Mouse (Mus musculus) stomach, embryonic 16.5 days (tissue): ENCODE results near the gene Nsmce4a. TPM values are rescaled to one million over a fixed set of nuclear protein-coding genes. Genes with fewer than 3 reads are reported as not detected.

Experiments used
- ATAC-seq: fragments of 200-750 bp; cut with Nextera tagmentation; 2 replicates; pipeline ENCODE4 v1.8.0; 2017; ENCODE audit warnings: moderate number of reproducible peaks, moderate TSS enrichment; ENCODE audit not compliant: insufficient read depth, low FRiP score
- H3K27ac ChIP-seq: fragments of 300-500 bp; sonication (generic); 2 replicates; pipeline ENCODE4 v1.5.1; 2014; ENCODE audit warnings: low read length
- H3K27me3 ChIP-seq: fragments of 300-500 bp; sonication (generic); 2 replicates; pipeline ENCODE4 v1.6.1; 2014; ENCODE audit warnings: low read length, control low read depth, mixed read lengths; ENCODE audit not compliant: control insufficient read depth, insufficient read depth
- H3K36me3 ChIP-seq: fragments of 300-500 bp; sonication (generic); 2 replicates; pipeline ENCODE4 v1.6.1; 2014; ENCODE audit warnings: low read length; ENCODE audit not compliant: control insufficient read depth, insufficient read depth
- H3K4me1 ChIP-seq: fragments of 300-500 bp; sonication (generic); 2 replicates; pipeline ENCODE4 v1.6.1; 2014; ENCODE audit warnings: low read length, control low read depth, mixed read lengths; ENCODE audit not compliant: control insufficient read depth, insufficient read depth
- H3K4me2 ChIP-seq: fragments of 300-500 bp; sonication (generic); 2 replicates; pipeline ENCODE4 v1.6.1; 2014; ENCODE audit warnings: low read depth, low read length, mixed read lengths
- H3K4me3 ChIP-seq: fragments of 300-500 bp; sonication (generic); replicated peaks from 2 replicates; pipeline ENCODE4 v1.5.1; 2014; ENCODE audit warnings: mild to moderate bottlenecking, low read length
- H3K9ac ChIP-seq: fragments of 300-500 bp; sonication (generic); 2 replicates; pipeline ENCODE4 v1.6.1; 2014; ENCODE audit warnings: low read length
- H3K9me3 ChIP-seq: fragments of 300-500 bp; sonication (generic); replicated peaks from 2 replicates; pipeline ENCODE4 v1.6.1; 2016; ENCODE audit warnings: low read length, control low read depth; ENCODE audit not compliant: control insufficient read depth
- WGBS: fragments of 180-500 bp; shearing (Covaris S2); extraction: QIAGEN DNeasy Blood & Tissue Kit; methylation state at CpG from one replicate; pipeline ENCODE4 v1.1.7; 2014; 5-methylcytosine and 5-hydroxymethylcytosine counted together
- polyA plus RNA-seq: library from polyadenylated mRNA; unstranded; fragments of >200 nt; fragmentation: Nextera tagmentation; extraction: Ambion mirVana; gene quantifications from 2 replicates; pipeline ENCODE4 v1.2.1, GENCODE M21; 2015

The Nsmce4a gene
- polyA plus RNA-seq, 1 experiment from 2014 or later, result 103 TPM

- Histone ChIP-seq H3K27ac (no peak overlapping the region), H3K36me3 (no peaks in the 10 kb centered on the region), H3K4me2 (no peak overlapping the region), H3K9ac (no peak overlapping the region), H3K4me1 (peaks cover 5% of the 10 kb centered on the region; the same call in 1 of the 2 replicates), H3K27me3 (no peaks in the 10 kb centered on the region), H3K9me3 (no peaks in the 10 kb centered on the region), H3K4me3 (no peak overlapping the region)
- whole genome bisulfite sequencing, result 77% methylated on average over 7 of the region's 7 CpGs
- ATAC-seq, result no peak
Measured at GRCm38 (mm10) chr7:130570472-130570871, 2.4 kb downstream of the Nsmce4a start.

- no peak overlapping the region for H3K9ac ChIP-seq
- H3K4me3 ChIP-seq, result no peak overlapping the region
- no peaks in the 10 kb centered on the region for H3K27me3 ChIP-seq
- no peak overlapping the region for H3K4me2 ChIP-seq
- peaks cover 5% of the 10 kb centered on the region; the same call in 1 of the 2 replicates for H3K4me1 ChIP-seq
- H3K36me3 ChIP-seq, result no peaks in the 10 kb centered on the region
- WGBS, result 36% methylated on average over 9 of the region's 9 CpGs
- H3K9me3 ChIP-seq, result no peaks in the 10 kb centered on the region
- peak overlapping the region; percentile 47 for H3K27ac ChIP-seq
- ATAC-seq, result no peak
Measured at GRCm38 (mm10) chr7:130568783-130569436, 4.0 kb downstream of the Nsmce4a start.

GRCm38 (mm10) chr7:130564596-130564995 is 8.3 kb downstream of the Nsmce4a start:
- Histone ChIP-seq H3K4me3 (no peak overlapping the region), H3K27ac (no peak overlapping the region), H3K27me3 (no peaks in the 10 kb centered on the region), H3K36me3 (no peaks in the 10 kb centered on the region), H3K4me2 (no peak overlapping the region), H3K9ac (no peak overlapping the region), H3K4me1 (peaks cover 5% of the 10 kb centered on the region; the same call in 1 of the 2 replicates), H3K9me3 (no peaks in the 10 kb centered on the region)
- ATAC-seq, result no peak
- 78% methylated on average over 3 of the region's 3 CpGs for WGBS

DNA sequence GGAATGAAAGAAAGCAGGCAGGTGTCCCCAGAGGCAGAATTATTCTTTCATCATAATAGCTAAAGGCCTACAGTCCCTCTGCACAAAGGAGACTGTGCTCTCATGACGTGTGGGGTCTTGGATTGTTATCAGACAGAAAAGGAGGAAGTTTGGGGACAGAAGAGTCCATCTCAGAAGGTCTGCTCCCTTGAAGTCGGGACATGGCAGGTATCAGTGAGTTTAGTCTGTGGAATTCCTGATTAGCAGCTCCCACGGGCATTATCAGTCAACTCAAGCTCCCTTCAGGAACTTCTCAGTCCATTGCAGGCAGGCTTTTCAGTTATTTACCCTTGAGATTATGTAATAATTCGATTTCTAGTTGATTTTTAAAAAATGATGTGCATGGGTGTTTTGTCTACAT is 9.0 kb downstream of the Nsmce4a start:
- no peak overlapping the region for H3K27ac ChIP-seq
- no peak overlapping the region for H3K4me2 ChIP-seq
- H3K27me3 ChIP-seq, result no peaks in the 10 kb centered on the region
- no peak overlapping the region for H3K4me3 ChIP-seq
- no peak for ATAC-seq
- H3K4me1 ChIP-seq, result peaks cover 2% of the 10 kb centered on the region; the same call in 1 of the 2 replicates
- H3K9me3 ChIP-seq, result no peaks in the 10 kb centered on the region
- no peaks in the 10 kb centered on the region for H3K36me3 ChIP-seq
- 61% methylated on average over 4 of the region's 4 CpGs for whole genome bisulfite sequencing
- no peak overlapping the region for H3K9ac ChIP-seq

DNA sequence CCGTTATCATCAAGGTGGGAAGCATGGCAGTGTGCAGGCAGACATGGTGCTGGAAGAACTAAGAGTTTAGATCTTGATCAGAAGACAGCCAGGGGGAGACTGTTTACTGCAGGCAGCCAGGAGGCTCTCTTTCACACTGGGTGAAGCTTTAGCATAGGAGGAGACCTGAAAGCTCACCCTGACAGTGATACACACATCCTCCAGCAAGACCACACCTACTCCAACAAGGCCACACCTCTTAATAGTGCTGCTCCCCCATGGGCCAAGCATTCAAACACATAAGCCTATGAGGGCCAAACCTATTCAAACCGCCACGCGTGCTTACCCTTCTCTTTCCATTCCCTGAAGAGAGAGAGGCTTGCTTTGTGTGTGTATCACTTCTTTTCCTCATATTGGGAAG is 9.6 kb downstream of the Nsmce4a start:
- WGBS, result 89% methylated on average over 4 of the region's 4 CpGs
- Histone ChIP-seq H3K36me3 (no peaks in the 10 kb centered on the region), H3K4me2 (no peak overlapping the region), H3K9me3 (no peaks in the 10 kb centered on the region), H3K4me3 (no peak overlapping the region), H3K27ac (no peak overlapping the region), H3K27me3 (no peaks in the 10 kb centered on the region), H3K9ac (no peak overlapping the region), H3K4me1 (no peaks in the 10 kb centered on the region)
- ATAC-seq, result no peak

DNA sequence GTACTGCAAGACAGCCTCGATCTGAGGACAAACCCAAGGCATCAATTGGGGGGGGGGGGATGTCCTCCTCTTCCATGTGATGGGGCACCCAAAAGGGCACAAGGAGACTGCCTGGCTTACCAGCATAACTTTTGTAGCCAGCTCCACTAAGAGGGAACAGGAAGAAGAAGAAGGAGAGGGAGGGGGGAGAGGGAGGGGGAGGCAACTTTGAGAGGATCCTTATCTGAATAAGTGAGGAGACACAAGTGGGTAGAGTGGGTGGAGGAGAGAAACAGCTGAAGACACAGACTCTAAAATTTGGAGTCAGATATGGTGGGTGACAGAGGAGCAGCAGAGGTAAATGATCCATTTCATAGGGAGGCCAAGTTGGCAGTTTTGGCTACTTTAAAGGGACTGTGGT is 12.0 kb downstream of the Nsmce4a start:
- Histone ChIP-seq H3K9ac (no peak overlapping the region), H3K36me3 (no peaks in the 10 kb centered on the region), H3K4me3 (no peak overlapping the region), H3K9me3 (no peaks in the 10 kb centered on the region), H3K4me1 (no peaks in the 10 kb centered on the region), H3K4me2 (no peak overlapping the region), H3K27ac (no peak overlapping the region), H3K27me3 (no peaks in the 10 kb centered on the region)
- WGBS, result 53% methylated on average over 1 of the region's 1 CpGs
- no peak for ATAC-seq

DNA sequence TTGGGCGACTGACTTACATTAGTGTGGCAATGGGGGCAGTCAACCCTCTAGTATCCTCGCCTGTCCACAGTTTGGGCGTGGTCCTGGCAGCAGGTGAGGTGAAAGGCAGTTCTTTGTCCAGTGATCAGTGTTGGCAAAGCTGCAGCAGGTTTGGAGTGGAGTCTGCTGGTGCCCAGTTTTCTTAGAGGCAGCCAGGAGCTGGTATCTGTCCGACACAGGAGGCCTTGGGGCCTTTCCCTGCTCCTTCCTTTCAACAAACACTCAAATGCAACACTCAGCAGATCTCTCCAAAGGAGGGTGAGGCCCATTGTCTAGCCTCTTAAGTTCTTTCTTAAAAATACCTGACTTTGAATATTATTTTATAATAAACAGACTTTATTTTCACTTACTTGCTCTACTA is 14.3 kb downstream of the Nsmce4a start:
- Histone ChIP-seq H3K27ac (no peak overlapping the region), H3K4me2 (no peak overlapping the region), H3K9ac (no peak overlapping the region), H3K36me3 (no peaks in the 10 kb centered on the region), H3K27me3 (no peaks in the 10 kb centered on the region), H3K4me3 (no peak overlapping the region), H3K4me1 (no peaks in the 10 kb centered on the region), H3K9me3 (no peaks in the 10 kb centered on the region)
- WGBS, result 70% methylated on average over 4 of the region's 4 CpGs
- no peak for ATAC-seq

GRCm38 (mm10) chr7:130555597-130555996 is 17.3 kb downstream of the Nsmce4a start:
- Histone ChIP-seq H3K27me3 (no peaks in the 10 kb centered on the region), H3K36me3 (no peaks in the 10 kb centered on the region), H3K4me3 (no peak overlapping the region), H3K27ac (peak overlapping the region; percentile 25; the same call in 1 of the 2 replicates), H3K4me1 (no peaks in the 10 kb centered on the region), H3K9ac (no peak overlapping the region), H3K9me3 (no peaks in the 10 kb centered on the region), H3K4me2 (no peak overlapping the region)
- ATAC-seq, result no peak; the same call in 1 of the 2 replicates
- WGBS, result 60% methylated on average over 5 of the region's 5 CpGs

GRCm38 (mm10) chr7:130553321-130553720 is 19.6 kb downstream of the Nsmce4a start:
- 64% methylated on average over 4 of the region's 4 CpGs for WGBS
- H3K36me3 ChIP-seq, result no peaks in the 10 kb centered on the region
- H3K9me3 ChIP-seq, result no peaks in the 10 kb centered on the region
- no peak overlapping the region for H3K4me2 ChIP-seq
- H3K4me1 ChIP-seq, result no peaks in the 10 kb centered on the region
- H3K27me3 ChIP-seq, result no peaks in the 10 kb centered on the region
- no peak overlapping the region for H3K9ac ChIP-seq
- no peak overlapping the region for H3K4me3 ChIP-seq
- H3K27ac ChIP-seq, result no peak overlapping the region
- ATAC-seq, result no peak
